Mouse (Mus musculus) monocyte, adult 2 months (primary cell): ENCODE results near the gene Med26.
A peak's percentile ranks its signal among the peaks of the same experiment; 100 is the strongest.

Experiments used
- DNase-seq, 2 experiments: peaks; one replicate each; pipeline ENCODE4 v3.0.0; 2022; ENCODE audit warnings: low spot score in 2 of 2, low read depth in 1 of 2

Gene Med26

DNA sequence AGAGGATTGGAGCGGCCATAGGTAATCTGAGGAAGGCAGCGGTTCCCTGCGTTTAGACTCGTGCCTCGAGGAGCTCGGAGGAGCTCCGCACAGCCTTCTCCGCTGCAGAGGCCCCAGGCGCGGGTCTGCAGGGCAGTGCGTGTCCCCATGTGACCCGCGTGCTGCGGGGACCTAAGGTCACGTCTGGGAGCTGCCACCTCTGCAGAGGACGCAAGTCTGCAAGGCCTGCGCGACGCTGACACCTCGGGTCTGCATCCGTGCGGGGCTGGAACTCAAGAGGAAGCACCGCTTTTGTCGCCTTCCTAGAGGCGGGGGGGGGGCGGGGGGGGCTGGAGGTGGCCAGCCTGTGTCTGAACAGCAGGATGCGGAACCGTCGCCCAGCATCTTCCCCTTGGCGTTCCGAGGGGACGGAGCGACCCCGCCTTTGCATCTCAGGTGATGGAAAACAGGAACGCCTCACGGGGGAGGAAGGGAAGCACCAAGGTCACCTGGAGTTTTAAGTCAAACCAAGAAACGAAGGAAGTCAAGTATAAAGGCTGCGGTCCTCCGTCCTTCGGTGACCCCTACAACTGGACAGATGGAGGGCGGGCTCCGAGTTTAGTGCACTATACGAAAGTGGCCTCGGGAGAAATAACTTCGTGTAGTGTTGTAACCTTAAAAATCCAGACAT is 709 bp upstream of the Med26 start:
- no peak for DNase-seq

GRCm38 (mm10) chr8:72547122-72547801 is 808 bp downstream of the Med26 start:
- DNase-seq, result no peak

- peak in 1 of 2 experiments; percentile 14 for DNase-seq
These were observed 8.8 kb downstream of the Med26 start for GRCm38 (mm10) chr8:72539234-72539633.

GRCm38 (mm10) chr8:72534888-72535287 is 13.2 kb downstream of the Med26 start:
- DNase-seq, result no peak

GRCm38 (mm10) chr8:72532103-72532502 is 16.0 kb downstream of the Med26 start:
- DNase-seq, result no peak

GRCm38 (mm10) chr8:72521888-72522287 is 26.2 kb downstream of the Med26 start:
- no peak for DNase-seq

DNA sequence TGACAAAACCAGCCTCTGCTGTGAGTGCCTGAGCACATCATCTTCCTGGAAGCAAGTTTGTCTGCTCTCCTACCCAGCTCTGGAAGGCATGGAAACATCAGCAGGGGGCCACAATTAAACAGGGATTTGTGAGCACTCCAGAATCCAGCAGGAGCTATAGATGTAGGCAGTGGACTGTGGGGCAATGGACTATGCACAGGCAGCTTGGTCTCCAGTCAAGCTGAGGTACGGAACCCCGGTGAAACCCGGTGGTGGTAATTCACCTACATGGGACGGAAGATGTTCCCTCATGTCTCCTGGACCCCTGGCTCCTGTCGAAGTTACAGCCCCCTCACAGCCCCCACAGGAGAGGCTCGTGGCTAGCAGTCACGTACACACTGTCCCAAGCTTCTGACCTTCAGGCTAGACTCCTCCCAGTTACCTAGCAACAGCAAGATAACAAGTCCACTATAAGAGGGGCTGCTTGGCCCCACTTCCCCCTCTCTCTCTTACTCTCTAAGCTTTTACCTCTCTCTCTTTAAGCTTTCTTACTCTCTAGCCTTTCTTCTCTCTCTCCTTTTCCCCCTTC is 30.6 kb downstream of the Med26 start:
- DNase-seq, result no peak

GRCm38 (mm10) chr8:72513158-72513557 is 34.9 kb downstream of the Med26 start:
- DNase-seq, result no peak

DNA sequence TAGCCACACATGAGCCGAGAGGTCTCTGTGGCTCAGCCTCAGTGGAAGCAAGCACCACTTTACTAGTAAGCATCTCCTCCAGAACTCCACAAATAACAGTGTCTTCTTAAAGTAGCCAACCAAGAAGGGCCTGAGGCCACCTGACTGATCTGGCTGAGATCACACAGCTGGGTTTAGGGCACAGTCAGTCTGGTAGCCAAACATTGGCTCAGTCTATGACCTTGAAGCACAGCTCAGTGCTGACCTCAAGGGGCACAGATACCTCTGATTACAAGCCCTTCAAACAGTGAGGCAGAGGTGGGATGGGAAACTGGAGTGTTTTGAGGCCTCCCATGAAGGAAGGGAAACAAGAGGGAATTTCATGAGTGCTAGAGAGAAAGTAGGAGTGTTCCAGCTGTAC is 35.4 kb downstream of the Med26 start:
- DNase-seq, result no peak

DNA sequence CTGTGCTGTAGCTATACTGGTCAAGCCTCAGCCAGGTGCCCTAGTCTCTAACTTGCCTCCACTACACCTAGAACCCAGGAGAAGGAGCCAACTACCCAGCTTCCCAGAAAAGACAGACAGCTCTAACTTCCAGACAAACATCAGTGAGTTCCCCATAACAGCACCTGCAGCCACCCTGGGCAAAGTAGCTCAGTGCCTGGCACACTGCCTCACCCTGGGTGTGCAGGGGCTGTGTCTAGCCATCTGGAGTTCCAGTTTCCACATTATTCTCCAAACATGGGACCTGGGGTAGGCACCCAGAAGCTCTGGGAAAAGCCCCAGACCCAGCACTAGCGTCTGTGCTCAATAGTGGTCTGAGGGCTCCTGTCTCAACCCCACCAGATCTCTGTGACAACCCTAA is 40.6 kb downstream of the Med26 start:
- no peak for DNase-seq

DNA sequence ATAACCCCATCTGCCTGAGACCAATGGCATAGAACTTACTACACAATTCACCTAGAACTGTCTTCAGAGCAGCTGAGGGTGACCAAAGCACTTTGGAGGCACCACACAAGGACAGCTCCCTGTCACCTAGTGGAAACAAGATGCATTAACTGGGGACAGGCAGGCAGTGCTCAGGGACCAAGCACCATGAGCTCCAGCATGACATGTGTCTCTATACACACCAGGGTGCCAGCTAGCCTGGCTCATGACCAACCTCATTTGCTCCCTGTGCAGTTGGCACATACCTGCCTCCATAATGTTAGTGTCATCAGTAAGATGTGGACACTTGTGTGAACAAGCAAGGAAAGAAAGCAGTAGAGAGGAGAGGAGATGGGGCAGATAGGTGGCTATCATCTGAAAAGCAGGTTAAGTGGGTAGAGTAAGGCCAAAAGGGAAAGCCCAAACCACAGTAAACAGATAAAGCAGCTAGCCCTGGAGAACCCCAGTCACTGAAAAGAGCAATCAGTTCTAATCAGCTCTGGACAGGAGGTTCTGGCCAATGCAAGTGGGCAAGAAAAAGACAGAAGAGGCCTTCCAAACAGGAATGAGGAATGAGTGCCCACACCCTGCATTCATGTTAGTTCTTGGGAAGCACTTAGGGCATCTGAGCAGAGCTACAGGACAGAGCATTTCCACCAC is 43.3 kb downstream of the Med26 start:
- no peak for DNase-seq

DNA sequence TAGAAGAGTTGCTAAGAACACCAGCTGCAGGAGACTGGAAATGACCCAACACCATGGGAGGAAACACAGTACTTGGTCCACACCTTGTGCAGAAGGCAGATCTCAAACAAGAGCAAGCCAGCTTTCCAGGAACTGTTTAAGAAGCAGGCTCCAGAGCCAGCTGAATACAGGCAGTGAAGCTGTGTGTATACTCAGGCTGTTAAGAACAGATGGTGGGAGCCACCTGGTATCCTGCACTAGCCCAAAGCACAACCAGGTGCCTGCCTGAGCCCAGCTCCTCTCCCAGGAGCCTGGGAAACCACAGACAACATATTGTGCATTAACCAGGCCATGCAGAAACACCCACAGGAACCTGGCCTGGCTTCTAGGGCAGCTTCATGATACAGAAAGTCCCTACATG is 43.9 kb downstream of the Med26 start:
- DNase-seq, result no peak

- DNase-seq, result no peak
These were observed 47.5 kb downstream of the Med26 start for GRCm38 (mm10) chr8:72500521-72500931.

DNA sequence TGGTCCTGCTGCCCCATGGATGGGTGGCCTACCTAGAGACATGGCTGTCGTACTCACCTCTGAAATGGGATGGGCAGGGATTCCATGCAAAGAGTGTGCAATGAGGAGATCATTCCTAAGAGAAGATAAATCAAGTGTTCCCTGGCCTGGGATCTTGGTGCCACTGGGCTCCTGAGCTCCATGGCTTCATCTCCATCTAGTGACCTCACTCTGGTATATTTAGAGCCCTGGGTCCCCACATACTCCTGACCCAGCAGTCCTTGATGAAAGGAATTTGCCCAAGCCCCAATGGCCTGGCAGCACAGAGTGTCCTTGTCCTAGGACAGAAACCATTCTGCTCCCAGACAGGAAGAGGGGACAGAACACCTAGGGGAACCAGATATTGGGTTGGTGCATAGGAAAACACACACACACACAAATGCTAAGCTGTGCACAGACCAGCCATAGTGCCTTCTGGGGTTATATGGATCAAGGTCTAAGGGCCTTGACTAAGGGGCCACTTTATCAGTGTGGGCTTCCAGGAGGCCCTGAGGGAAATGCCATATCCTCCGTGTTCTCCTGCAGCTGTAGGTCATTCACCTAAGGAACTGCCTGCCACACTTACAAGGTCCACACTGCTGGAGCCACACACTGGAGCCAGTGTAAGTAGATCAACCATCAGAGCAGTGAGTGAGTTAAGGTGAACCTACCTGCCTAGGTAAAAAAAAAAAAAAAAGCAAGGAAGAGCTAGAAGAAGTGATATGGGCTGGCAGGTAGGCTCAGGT is 48.4 kb downstream of the Med26 start:
- no peak for DNase-seq

- no peak for DNase-seq
These were observed 49.5 kb downstream of the Med26 start for GRCm38 (mm10) chr8:72498527-72498926.

DNA sequence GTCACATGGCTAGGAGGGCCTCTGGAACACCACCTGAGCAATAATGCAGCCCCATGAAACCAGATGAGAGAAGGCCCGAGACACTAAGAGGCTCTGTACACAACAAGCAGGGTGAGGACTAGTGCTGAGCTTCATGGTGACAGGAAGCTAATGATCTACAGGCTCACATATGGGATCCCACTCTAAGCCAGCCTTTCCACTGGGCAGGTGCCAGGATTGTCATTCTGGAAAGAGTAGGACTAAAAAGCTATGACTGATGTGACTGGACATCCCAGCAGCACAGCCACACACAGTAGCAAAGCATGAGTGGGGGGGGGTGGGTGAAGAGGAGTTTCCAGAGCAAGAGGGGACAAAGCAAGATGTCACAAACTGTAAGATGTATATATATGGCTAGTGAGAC is 50.2 kb downstream of the Med26 start:
- no peak for DNase-seq

GRCm38 (mm10) chr8:72496217-72496616 is 51.9 kb downstream of the Med26 start:
- no peak for DNase-seq

- DNase-seq, result no peak
These were observed 52.5 kb downstream of the Med26 start for GRCm38 (mm10) chr8:72495411-72496111.

DNA sequence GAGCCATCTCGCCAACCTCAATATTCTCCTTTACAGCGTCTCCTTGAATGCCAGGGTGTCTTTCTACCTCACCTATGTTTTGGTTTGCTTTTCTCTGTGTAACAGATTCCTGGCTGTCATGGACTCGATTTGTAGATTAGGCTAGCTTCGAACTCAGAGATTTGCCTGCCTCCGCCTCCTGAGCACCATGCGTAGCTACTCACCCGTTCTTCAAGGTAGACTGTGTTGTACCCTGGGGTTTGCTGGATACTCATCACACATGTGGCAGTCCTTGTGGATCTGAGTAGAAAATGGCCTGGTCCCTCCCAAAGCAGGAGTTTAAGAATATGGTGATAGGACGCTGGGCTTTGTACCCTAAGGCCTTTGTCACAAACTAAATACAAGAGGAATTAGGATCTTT is 54.7 kb downstream of the Med26 start:
- DNase-seq, result no peak

DNA sequence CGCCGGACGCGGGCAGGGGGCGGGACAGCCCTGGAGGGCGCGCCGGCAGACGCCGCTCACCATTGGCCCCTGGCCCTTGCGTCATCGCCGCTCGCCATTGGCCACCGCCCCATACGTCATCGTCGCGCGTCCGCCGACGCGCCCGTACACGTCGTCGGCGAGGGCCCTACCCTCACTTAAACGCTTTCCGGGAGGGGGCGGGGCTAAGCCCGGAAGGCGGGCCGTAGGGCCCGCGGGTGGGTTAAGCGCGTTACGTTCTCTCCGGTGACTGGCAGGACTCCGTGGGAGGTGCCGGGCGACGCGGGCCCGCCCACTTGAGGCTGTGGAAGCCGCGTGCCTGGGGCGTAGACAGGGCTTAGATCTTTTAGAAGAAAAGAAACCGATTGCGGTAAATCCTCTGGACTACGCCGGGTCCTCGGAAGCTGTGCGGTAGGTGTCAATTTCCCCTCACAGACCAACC is 55.4 kb downstream of the Med26 start:
- DNase-seq, result peak; percentile 99
